Mouse (Mus musculus) urinary bladder, adult 18-20 months (tissue): Measurements from ENCODE around the gene Rimklb.
A peak's percentile ranks its signal among the peaks of the same experiment; 100 is the strongest.
"Not testable (repeated sequence)": the region's sequence is repeated elsewhere in the genome, so short reads cannot be mapped to it uniquely, and the experiment has no call there.

ENCODE experiments used
- DNase-seq, 2 experiments: peaks; one replicate each; pipeline ENCODE4 v3.0.0; 2022; ENCODE audit warnings: low spot score in 2 of 2, mixed read lengths in 2 of 2

Rimklb gene

DNA sequence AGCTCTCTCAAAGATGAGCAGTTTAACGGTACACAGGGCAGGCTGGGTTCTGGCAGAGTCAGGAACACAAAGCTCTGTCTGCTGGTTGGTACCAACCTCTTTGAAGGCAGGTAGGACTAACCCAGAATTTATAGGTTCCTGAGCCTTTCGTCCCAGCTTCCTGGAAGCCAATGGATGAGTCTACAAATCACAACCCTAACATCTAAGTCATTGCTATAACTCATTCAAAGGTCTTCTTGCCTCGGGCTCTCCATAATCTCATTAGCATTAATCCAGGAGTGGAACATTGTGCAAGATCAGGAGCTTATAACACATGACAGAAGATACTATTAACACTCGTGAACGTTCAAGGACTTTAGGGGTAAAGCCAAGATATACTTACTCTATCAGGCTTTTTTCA is at the start of gene Rimklb:
Rimklb (minus strand) TSS at position 101 of the 400 bp plus-strand sequence.
- no peak for DNase-seq

DNA sequence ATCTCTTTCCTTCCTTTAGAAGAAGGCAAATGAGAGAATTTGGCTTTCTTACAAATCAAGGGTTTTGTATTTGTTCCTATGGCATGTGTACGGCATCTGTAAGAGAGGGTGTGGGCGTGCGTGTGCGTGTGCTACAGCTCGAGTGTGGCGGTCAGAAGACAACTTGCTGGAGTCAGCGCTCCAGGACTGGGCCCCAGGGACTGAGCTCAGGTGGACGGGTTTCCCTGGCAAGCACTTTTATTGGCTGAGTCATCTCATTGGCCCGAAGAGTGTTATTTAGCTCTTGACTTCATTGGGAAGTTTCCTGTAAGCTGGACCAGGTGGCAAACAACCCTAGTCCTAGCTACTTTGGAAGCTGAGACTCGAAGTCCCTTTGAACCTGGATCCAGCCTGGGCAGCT is 47.4 kb upstream of the Rimklb start:
- DNase-seq: no peak

DNA sequence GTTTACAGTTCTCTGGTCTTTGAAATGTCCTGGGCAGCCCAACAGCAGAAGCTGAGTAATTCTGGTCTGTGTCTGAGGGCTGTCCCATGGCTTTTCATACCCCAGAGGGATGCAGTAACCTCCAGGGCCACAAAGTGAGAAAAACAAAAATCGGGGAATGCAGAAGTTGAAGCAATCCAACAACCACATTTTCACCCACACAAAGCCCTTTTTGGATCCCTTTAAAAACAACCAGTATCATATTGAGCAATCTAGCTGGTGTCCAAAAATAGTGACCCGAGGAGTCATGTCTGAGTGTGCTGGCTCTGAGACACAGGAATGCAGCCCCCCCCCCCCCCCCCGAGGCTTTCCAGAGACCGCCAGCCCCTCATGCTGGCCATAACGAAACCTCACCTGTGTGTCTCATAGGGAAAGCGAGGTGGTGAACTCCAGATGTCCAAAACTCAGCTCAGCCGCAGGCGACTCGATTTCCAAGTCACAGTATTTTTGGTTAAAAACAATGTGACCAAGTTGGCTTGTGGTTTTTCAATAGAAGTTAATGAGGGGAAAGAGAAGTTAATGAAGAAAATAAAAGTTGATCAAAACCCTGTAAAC is 46.8 kb upstream of the Rimklb start:
- DNase-seq: no peak

DNA sequence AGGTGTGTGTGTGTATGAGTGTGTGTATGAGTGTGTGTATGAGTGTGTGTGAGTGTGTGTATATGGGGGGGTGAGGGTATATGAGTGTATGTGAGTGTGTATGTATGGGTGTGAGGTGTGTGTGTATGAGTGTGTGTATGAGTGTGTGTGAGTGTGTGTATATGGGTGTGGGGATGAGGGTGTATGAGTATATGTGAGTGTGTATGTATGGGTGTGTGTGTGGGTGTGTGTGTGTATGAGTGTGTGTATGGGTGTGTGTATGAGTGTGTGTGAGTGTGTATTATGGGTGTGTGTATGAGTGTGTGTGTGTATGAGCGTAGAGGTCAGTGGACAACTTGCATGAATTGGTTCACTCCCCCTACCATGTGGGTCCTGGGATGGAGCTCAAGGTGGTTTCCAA is 46.1 kb upstream of the Rimklb start:
- DNase-seq: no peak

DNA sequence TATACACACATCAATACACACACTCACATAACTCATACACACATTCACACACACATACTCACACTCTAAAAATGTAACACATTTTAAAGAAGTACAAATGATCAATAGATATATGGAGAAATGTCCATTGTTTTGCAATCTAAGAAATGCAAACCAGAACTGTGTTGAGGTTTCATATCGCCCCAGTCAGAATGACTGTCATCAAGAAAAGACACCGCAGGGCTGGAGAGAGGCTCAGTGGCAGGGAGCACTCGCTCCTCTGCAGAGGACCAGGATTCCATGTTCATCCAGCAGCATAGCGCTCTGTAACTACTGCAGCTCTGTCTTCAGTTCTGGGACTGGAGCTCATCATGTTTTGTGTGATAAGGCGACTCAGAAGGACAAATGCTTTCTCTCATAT is 45.0 kb upstream of the Rimklb start:
- no peak for DNase-seq

DNA sequence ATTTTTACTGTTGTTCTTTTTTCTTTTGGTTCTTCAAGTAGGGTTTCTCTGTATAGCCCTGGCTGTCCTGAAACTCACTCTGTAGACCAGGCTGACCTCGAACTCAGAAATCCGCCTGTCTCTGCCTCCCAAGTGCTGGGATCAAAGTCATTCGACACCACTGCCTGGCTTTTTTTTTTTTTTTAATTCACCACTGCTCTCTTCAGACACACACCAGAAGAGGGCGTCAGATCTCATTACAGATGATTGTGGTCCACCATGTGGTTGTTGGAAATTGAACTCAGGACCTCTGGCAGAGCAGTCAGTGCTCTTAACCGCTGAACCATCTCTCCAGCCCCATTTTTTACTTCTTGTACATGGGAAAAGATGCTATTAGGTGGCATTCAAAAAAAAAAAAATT is 43.9 kb upstream of the Rimklb start:
- not testable (repeated sequence) for DNase-seq

DNA sequence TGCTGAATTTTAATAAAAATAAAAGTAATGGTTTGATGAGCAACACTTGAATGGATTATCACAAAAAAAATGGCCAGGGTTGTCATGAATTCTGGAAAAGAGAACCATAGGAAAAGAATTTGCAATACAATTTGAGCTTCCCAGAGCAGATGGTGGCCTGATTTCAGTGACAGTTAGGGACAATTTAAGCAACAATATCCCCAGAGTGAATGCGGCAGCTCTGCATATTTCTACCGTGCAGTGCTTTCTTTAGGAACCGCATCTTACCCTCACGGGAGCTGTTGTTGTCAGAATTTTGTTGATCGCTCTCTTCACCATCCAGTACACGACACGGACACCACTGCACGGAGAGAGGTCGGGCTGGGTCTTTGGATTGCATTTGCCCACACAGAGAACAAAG is 41.0 kb upstream of the Rimklb start:
- no peak for DNase-seq

DNA sequence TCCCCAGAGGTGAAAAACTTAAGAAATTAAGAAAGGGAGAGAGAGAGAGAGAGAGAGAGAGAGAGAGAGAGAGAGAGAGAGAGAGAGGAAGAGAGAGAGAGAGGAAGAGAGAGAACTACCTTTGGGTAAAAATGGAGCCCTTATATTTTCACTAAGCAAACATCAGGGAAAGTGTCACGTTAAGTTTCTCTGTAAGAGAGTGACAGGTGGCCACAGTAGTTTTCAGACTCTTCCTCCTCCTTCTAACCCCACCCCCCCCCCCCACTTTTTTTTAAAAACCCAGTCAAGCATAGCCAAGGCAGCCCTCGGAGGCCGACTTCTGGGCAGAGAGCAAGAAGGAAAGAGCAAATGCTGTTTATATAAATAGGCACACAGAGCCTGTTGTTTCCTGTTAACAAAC is 35.5 kb upstream of the Rimklb start:
- DNase-seq: no peak

DNA sequence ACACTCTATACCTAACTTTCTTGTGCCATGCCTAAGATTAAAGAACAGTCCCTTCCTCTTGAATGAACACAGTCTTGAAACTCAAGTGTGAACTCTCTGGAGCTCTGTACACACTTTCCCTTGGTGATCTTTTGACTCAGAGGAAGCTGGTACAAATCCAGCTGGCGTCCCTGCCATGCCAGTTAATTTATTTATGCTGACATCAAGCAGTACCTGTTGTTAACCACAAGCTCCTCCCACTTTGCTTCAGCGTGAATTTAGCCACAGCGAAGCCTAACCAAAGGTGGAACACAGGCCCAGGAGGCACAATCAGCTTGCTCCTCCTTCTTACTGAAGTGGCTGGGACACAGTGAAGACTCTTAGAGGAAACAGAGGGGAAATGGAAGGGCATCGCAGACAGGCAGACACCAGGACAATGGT is 34.3 kb upstream of the Rimklb start:
- no peak for DNase-seq

DNA sequence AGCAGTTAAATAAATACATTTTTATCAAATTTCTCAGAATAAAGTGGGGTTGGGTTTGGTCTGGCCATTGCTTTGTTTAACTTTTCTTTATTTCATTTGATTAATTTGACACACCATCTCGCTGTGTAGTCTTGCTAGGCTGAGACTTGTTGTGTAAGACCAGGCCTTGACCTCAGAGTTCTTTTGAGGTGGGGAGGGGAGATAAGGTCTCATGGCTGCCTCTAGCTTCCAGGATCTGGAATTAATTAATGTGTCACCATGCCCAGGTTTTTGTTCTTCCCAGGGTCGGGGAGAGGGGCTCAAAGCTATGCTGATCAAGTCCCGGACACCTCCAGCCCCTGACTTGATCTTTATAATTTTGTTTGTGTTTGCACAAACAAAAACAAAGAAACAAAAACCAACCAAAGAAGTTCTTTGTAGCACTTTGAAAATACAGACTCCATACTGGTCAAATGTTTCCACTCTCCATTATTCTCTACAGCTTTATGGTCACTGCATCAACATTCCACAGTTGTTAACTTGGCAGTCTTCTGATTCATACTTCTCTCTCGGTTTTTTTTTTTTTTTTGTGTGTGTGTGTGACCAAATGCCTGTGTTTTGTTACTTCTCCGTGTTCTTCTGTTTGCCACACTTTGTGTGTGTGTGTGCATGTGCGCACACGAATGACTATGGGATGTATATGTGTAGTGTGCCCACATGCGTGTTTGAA is 33.1 kb upstream of the Rimklb start:
- no peak for DNase-seq

DNA sequence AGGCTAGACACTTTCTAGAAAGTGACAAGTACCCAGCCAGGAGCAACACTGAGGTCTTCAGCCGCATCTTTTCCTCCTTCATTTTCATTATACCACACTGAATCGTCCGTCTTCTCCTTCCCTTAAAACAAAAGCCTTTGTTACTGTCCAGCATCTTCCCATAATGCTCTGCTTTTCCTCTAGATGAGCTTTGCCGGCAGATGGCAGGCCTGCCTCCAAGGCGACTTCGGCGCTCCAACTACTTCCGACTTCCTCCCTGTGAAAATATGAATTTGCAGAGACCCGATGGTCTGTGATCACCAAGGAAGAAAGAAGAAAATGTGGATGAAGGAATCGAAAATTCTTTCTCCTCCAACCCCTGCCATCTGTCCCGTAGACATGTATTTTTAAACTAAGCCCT is 29.6 kb upstream of the Rimklb start:
- no peak for DNase-seq

DNA sequence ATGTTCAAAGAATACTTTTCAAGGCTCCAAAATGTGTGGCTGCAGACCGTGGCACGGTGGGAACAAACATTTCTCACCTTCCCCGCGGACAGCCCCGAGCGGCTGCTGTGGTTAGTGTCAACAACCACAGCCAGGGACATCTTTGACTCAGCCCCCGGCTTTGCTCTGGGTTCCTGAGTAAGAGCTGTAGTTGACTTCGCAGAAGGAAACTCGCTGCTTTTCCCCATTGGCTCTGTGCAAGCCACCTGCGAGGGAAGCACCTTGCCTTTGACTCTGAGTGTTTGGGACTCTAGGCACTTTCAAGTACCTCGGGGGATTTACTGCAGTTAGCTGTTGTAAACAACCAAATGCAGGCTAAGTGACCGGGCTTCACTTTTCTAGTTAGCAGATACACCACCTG is 29.0 kb upstream of the Rimklb start:
- no peak for DNase-seq

DNA sequence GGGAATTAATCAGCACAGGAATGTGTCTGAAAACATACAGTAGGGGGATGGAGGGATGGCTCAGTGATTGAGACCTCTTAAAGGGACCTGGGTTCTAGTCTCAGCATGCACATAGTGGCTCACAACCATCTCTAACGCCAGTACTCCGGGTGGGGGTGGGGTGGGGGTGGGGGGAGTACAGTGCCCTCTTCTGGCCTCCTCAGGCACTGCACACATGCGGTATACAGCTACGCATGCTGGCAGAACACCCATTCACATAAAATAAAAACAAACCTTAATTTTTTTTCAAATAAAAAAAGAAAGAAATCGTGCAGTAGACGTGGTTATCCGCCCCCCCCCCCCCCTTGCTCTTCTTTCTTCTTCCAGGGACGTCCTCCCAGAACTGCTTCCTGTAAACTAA is 24.7 kb upstream of the Rimklb start:
- DNase-seq: no peak

DNA sequence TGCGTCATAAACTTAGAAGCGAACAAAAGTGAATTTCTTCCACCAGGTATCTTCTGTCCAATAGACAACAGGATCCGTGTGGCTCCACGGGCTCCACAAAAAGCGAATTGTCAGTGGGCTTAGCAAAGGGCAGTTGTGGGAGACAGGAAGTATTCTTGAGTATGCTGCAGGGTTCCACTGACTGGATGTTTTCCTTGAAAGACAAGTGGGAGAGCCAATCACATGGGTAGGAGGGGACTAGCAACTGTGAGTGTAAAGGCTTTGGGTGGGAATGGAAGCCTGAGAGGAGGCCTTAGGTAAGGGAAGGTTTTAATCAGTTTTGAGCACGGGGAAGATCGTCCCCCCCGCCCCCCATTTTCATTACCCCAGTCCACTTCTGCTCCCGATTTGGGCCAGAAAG is 24.0 kb upstream of the Rimklb start:
- DNase-seq: no peak

DNA sequence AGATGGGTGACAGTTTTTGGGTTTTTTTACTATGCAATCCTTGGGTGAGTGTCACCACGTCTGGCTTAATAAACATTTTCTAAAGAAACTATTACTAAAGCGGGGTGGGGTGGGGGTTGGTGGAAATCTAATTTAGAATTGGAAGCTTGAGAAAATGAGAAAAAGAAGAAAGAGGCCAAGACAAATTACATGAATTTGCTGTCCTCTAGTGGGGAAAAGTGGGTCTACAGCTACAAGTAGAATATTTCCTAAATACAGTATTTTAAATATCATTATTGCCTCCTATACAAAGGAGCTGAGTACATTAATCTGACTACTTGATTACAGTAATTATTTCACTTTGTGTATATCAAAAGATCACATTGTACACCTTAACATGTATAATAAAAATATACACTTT is 20.8 kb upstream of the Rimklb start:
- DNase-seq: no peak

DNA sequence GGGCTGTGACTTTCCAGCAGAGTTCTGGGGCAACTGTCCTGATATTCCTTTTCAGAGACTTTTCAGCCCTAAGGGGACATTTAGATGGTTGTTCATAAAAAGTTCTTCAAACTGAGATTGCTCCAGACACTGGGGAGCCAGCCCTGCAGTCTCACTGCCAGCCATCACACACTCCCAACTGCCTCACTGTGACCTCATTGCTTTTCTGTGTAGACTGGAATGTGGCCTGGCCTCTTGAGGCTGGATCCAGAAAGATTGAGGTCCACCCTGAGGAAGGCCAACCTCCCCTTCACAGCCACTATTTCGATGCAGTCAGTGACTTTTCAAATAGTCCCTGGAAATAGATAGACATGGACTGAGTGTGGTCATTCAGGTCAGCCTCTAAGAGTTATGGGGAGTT is 19.1 kb upstream of the Rimklb start:
- DNase-seq: no peak

DNA sequence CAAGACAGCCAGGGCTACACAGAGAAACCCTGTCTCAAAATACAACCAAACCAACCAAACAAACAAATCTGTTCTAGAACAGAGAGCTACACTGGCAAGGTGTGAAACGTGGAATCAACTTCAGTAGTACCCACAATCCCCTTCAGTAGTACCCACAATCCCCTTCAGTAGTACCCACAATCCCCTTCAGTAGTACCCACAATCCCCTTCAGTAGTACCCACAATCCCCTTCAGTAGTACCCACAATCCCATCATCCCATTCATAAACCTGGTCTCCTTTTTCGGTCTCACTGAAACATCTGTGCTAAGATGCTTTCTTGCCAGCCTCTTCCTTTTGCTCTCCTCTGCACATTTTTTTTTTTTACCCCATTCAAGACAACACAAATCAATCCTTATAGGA is 17.2 kb upstream of the Rimklb start:
- DNase-seq: not testable (repeated sequence)

DNA sequence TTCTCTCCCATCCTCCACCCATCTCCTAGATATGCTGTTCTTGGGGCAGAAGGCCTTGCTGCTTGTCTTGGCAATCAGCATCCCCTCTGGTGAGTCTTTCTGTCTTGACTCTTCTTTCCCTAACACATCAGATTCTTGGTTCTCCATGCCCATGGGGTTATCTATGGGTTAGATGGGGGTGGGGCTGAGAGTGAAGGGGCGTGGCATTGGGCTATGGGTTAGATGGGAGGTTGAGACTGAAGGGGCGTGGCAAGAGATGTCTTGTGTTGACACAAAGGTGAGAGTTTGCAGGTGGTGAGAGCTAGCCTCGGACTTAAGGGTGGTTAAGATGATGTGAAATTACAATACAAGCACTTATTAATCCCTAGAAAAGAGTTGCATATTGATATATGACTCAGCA is 15.8 kb upstream of the Rimklb start:
- DNase-seq: no peak

DNA sequence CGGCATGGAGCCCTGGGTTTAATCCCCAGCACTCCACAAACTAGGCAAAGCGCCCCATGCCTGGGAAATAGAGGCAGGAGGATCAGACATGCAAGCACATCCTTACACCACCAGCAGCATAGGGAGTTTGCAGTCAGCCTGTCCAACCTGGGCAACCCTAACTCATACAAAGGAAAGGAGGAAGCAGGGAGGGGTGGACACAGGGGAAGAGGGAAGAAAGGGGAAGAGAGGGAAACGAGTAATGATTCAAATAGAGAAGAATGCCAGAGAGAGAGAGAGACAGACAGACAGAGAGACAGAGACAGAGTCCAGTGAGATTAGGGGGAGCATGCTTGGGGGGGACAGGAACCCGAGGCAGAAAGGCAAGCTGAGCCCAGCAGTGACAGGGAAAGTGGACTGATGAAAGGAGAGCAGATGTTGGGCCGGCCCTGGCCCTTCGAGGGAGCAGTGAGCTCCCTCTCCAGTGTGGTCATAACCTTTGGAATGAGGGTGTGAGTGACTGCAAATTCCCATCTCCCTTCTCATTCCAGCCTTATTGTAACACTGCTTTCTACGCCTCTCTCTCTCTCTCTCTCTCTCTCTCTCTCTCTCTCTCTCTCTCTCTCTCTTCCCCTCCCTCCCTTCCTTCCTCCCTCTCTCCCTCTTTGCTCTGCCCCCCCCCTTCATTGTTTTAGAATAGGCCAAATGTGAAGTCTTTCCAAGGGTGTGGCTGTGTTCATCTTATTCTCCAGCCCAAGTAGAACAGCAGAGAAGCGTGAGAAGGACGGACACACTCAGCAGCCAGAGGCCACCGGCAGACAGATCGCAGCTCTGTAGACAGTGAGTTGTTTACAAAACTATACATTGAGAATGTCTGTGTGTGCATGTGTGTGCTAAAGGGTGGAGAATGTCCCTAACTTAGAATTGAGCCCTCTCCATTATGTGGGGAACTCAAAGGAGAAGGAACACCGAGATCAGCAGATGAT is 14.6 kb upstream of the Rimklb start:
- no peak for DNase-seq

DNA sequence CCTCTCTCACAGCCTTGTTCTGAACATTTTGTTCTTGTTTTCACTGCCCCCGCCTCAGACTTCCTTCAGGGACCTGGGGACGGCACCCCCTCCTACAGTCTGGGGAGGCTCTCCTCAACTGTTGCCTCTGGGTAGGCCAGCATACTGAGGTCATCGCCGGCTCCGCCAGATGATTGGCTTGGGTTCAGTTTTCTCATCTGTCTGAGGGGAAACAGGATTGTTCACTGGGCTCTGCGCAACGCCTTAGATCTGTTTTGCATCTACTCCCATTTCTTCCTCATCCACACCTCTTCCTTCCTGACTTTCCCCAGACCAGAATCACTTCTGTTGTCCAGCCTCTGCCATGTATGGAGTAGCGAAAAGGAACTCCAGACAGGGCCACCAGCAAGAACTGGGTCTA is 9.9 kb upstream of the Rimklb start:
- peak in 1 of 2 experiments; percentile 38 for DNase-seq

DNA sequence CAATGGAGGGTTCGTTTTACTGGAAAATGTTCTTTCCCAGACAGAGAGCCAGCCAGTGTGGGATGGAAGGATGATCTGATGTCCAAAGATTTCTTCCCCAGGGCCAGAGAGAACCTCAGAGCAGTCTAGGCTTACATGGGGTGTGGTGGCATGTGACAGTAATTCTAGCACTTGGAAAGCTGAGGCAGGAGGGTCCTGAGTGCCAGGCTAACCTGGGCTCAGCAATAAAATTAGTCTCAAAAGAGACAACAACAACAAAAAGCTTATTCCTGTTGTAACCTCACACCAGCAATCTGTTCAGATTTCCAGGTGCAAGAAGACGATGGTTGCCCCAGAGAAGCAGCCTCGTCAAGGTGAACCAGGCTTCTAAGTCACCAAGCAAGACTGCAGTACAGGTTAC is 7.0 kb upstream of the Rimklb start, which contains the start of gene Mfap5:
Mfap5 (plus strand) TSS at position 301 of the 400 bp plus-strand sequence.
- no peak for DNase-seq

DNA sequence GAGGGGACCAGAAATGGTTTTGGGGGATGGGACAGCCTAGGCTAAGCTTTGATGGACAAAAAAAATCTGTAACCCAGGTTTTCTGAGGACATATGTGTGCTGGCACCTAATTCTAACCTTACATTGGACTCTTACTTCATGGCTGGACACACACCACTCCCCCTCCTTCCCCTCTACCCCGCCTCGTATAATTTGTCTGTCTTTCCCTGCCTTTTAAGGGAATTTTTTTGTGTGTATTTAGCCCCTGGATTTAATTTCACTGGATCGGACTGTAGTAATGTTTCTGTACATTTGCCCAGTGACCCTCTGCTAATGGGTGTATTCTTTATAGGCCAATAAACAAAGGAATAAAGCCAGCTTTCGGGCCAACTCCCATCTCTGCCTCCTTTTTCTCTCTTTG is 6.5 kb upstream of the Rimklb start:
- no peak for DNase-seq

DNA sequence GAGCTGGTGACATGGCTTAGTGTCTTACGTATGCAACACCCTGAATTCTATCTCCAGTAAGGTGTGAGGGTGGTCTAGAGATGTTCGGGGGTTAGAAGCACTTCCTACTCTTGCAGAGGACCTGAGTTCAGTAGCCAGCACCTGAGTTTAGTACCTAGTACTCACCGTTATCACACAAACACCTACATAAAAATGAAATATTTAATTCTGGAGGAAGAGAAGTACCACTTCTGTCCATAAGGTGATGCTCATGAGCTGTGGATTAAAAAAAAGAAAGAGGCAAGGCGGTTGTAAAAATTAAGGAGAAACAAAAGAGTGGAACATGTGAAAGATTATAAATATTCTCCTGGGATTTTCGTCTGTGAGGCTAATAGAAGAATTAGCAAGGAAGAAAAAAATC is 2.1 kb downstream of the Rimklb start:
- DNase-seq: no peak
